Mouse (Mus musculus) C2C12 (cell line): ENCODE results near the gene Trmt61a.

Source experiments
- CEBPB ChIP-seq: IDR thresholded peaks from one replicate; pipeline ENCODE4 v1.6.1; 2011; ENCODE audit warnings: low read depth, mild to moderate bottlenecking, control low read depth, moderate library complexity
- CTCF ChIP-seq: IDR thresholded peaks from one replicate; pipeline ENCODE4 v1.5.1; 2011; ENCODE audit not compliant: control insufficient read depth, insufficient read depth, insufficient read length
- FOSL1 ChIP-seq: IDR thresholded peaks from one replicate; pipeline ENCODE4 v1.8.0; 2011; ENCODE audit warnings: mild to moderate bottlenecking, low read length; ENCODE audit not compliant: poor library complexity, insufficient read depth, severe bottlenecking
- MAX ChIP-seq: IDR thresholded peaks from one replicate; pipeline ENCODE4 v1.6.1; 2011; ENCODE audit warnings: mild to moderate bottlenecking, control low read depth
- MYOD1 ChIP-seq: IDR thresholded peaks from one replicate; pipeline ENCODE4 v1.6.1; 2011; ENCODE audit warnings: low read depth; ENCODE audit not compliant: control insufficient read depth, insufficient read length
- USF1 ChIP-seq: IDR thresholded peaks from one replicate; pipeline ENCODE4 v1.6.1; 2011; ENCODE audit warnings: low read depth, mild to moderate bottlenecking, control low read depth, moderate library complexity

GRCm38 (mm10) chr12:111682003-111682402 lies 4.1 kb downstream of the Trmt61a start:
- TF ChIP-seq CTCF (no peak), USF1 (no peak), CEBPB (no peak), MAX (no peak), MYOD1 (no peak), FOSL1 (no peak)
